Mouse (Mus musculus): Measurements from ENCODE around the gene Tspan11.

Gene Tspan11

GRCm38 (mm10) chr6:127935105-127935504 is 47.7 kb downstream of the Tspan11 start:
- no peak for DNase-seq (ENCODE audit: low read depth)

GRCm38 (mm10) chr6:127942421-127942820 is 55.0 kb downstream of the Tspan11 start:
- no peak for DNase-seq (ENCODE audit: low read depth)

- DNase-seq (ENCODE audit: low read depth) = peak; percentile 40
These were observed 58.3 kb downstream of the Tspan11 start for GRCm38 (mm10) chr6:127945725-127946124.

GRCm38 (mm10) chr6:127948656-127949055 is 61.3 kb downstream of the Tspan11 start:
- no peak for DNase-seq (ENCODE audit: low read depth)

- no peak for DNase-seq (ENCODE audit: low read depth)
These were observed 62.5 kb downstream of the Tspan11 start for GRCm38 (mm10) chr6:127949885-127950284.

GRCm38 (mm10) chr6:127953071-127953470 is 65.7 kb downstream of the Tspan11 start:
- no peak for DNase-seq (ENCODE audit: low read depth)

GRCm38 (mm10) chr6:127956172-127956571 is 68.8 kb downstream of the Tspan11 start:
- DNase-seq (ENCODE audit: low read depth) = no peak

- no peak for DNase-seq (ENCODE audit: low read depth)
These were observed 72.8 kb downstream of the Tspan11 start for GRCm38 (mm10) chr6:127960203-127960602.

- peak; percentile 15 for DNase-seq (ENCODE audit: low read depth)
These were observed 78.1 kb downstream of the Tspan11 start for GRCm38 (mm10) chr6:127965497-127965896.

GRCm38 (mm10) chr6:127969709-127970108 is 82.3 kb downstream of the Tspan11 start:
- no peak for DNase-seq (ENCODE audit: low read depth)

GRCm38 (mm10) chr6:127970120-127970519 is 82.7 kb downstream of the Tspan11 start:
- DNase-seq (ENCODE audit: low read depth) = peak; percentile 35

- DNase-seq (ENCODE audit: low read depth) = no peak
These were observed 83.5 kb downstream of the Tspan11 start for GRCm38 (mm10) chr6:127970848-127971247.

- peak; percentile 21 for DNase-seq (ENCODE audit: low read depth)
These were observed 84.5 kb downstream of the Tspan11 start for GRCm38 (mm10) chr6:127971931-127972330.

- DNase-seq (ENCODE audit: low read depth) = no peak
These were observed 86.2 kb downstream of the Tspan11 start for GRCm38 (mm10) chr6:127973553-127973952.

GRCm38 (mm10) chr6:127974000-127974399 is 86.6 kb downstream of the Tspan11 start:
- peak; percentile 20 for DNase-seq (ENCODE audit: low read depth)

GRCm38 (mm10) chr6:127976695-127977094 is 89.3 kb downstream of the Tspan11 start:
- no peak for DNase-seq (ENCODE audit: low read depth)

GRCm38 (mm10) chr6:127978941-127979340 is 91.6 kb downstream of the Tspan11 start:
- DNase-seq (ENCODE audit: low read depth) = no peak

- DNase-seq (ENCODE audit: low read depth) = no peak
These were observed 92.4 kb downstream of the Tspan11 start for GRCm38 (mm10) chr6:127979831-127980230.

- no peak for DNase-seq (ENCODE audit: low read depth)
These were observed 93.1 kb downstream of the Tspan11 start for GRCm38 (mm10) chr6:127980381-127981045.

- no peak for DNase-seq (ENCODE audit: low read depth)
These were observed 93.8 kb downstream of the Tspan11 start for GRCm38 (mm10) chr6:127981176-127981575.

- no peak for DNase-seq (ENCODE audit: low read depth)
These were observed 99.0 kb downstream of the Tspan11 start for GRCm38 (mm10) chr6:127986357-127986756.

GRCm38 (mm10) chr6:127987374-127987773 is 100.0 kb downstream of the Tspan11 start:
- DNase-seq (ENCODE audit: low read depth) = no peak

GRCm38 (mm10) chr6:127988944-127989494 is 101.6 kb downstream of the Tspan11 start:
- no peak for DNase-seq (ENCODE audit: low read depth)
